Mouse (Mus musculus) midbrain, embryonic 10.5 days (tissue): Measurements from ENCODE around the gene Ifitm2. TPM values are rescaled to one million over a fixed set of nuclear protein-coding genes. Genes with fewer than 3 reads are reported as not detected.

Source experiments
- DNase-seq: peaks from one replicate; pipeline ENCODE4 v3.0.0-alpha.2; 2017; ENCODE audit warnings: low spot score
- H3K27ac ChIP-seq: fragments of 300-500 bp; sonication (generic); replicated peaks from 2 replicates; pipeline ENCODE4 v1.5.1; 2016; ENCODE audit warnings: mild to moderate bottlenecking
- H3K27me3 ChIP-seq: fragments of 300-500 bp; sonication (generic); 2 replicates; pipeline ENCODE4 v1.6.1; 2016; ENCODE audit warnings: low read depth, mild to moderate bottlenecking; ENCODE audit not compliant: poor library complexity, severe bottlenecking
- H3K36me3 ChIP-seq: fragments of 300-500 bp; sonication (generic); 2 replicates; pipeline ENCODE4 v1.6.1; 2016; ENCODE audit warnings: mild to moderate bottlenecking, moderate library complexity
- H3K4me1 ChIP-seq: fragments of 300-500 bp; sonication (generic); 2 replicates; pipeline ENCODE4 v1.6.1; 2016
- H3K4me3 ChIP-seq: fragments of 300-500 bp; sonication (generic); 2 replicates; pipeline ENCODE4 v1.5.1; 2016; ENCODE audit warnings: mild to moderate bottlenecking, moderate library complexity
- H3K9me3 ChIP-seq: fragments of 300-500 bp; sonication (generic); replicated peaks from 2 replicates; pipeline ENCODE4 v1.6.1; 2016; ENCODE audit warnings: mild to moderate bottlenecking
- WGBS: fragments of 180-500 bp; shearing (Covaris S2); methylation state at CpG from one replicate; pipeline ENCODE4 v1.1.7; 2016; 5-methylcytosine and 5-hydroxymethylcytosine counted together
- polyA plus RNA-seq: library from polyadenylated mRNA; unstranded; fragments of >200 nt; fragmentation: Nextera tagmentation; extraction: Ambion mirVana; gene quantifications from 2 replicates; pipeline ENCODE4 v1.2.1, GENCODE M21; 2016

Ifitm2 gene
- polyA plus RNA-seq, 1 experiment from 2014 or later: 352 TPM

GRCm38 (mm10) chr7:140961416-140961815, 5.6 kb upstream of the Ifitm2 start:
- 36% methylated on average over 2 of the region's 2 CpGs for WGBS

GRCm38 (mm10) chr7:140960026-140960425, 4.2 kb upstream of the Ifitm2 start:
- H3K27me3 ChIP-seq: no peaks in the 10 kb centered on the region; the same call in 1 of the 2 replicates
- H3K9me3 ChIP-seq: no peaks in the 10 kb centered on the region
- peaks cover 27% of the 10 kb centered on the region for H3K4me1 ChIP-seq
- no peak for DNase-seq
- no peak overlapping the region for H3K4me3 ChIP-seq
- 62% methylated on average over 5 of the region's 5 CpGs for WGBS
- no peak overlapping the region for H3K27ac ChIP-seq
- H3K36me3 ChIP-seq: no peaks in the 10 kb centered on the region

More at GRCm38 (mm10) chr7:140961416-140961815, 5.6 kb upstream of the Ifitm2 start:
- no peak for DNase-seq
- H3K4me3 ChIP-seq: no peak overlapping the region
- H3K36me3 ChIP-seq: no peaks in the 10 kb centered on the region
- peaks cover 13% of the 10 kb centered on the region for H3K4me1 ChIP-seq
- no peaks in the 10 kb centered on the region; the same call in 1 of the 2 replicates for H3K27me3 ChIP-seq
- no peaks in the 10 kb centered on the region for H3K9me3 ChIP-seq
- no peak overlapping the region for H3K27ac ChIP-seq

- H3K4me3 ChIP-seq: no peak overlapping the region
- DNase-seq: no peak
- H3K4me1 ChIP-seq: peaks cover 34% of the 10 kb centered on the region
- H3K9me3 ChIP-seq: no peaks in the 10 kb centered on the region
- 5% methylated on average over 9 of the region's 9 CpGs for WGBS
- no peaks in the 10 kb centered on the region for H3K36me3 ChIP-seq
- no peak overlapping the region for H3K27ac ChIP-seq
- H3K27me3 ChIP-seq: no peaks in the 10 kb centered on the region; the same call in 1 of the 2 replicates
Observed at GRCm38 (mm10) chr7:140959181-140959901, 3.6 kb upstream of the Ifitm2 start.

GRCm38 (mm10) chr7:140956556-140956869, 726 bp upstream of the Ifitm2 start:
- Histone ChIP-seq H3K27ac (peak overlapping the region; percentile 80; the same call in 1 of the 2 replicates), H3K27me3 (no peaks in the 10 kb centered on the region; the same call in 1 of the 2 replicates), H3K9me3 (no peaks in the 10 kb centered on the region), H3K4me1 (peaks cover 44% of the 10 kb centered on the region), H3K4me3 (no peak overlapping the region; the same call in 1 of the 2 replicates), H3K36me3 (no peaks in the 10 kb centered on the region; the same call in 1 of the 2 replicates)
- DNase-seq: no peak
- WGBS: 63% methylated on average over 6 of the region's 6 CpGs

GRCm38 (mm10) chr7:140955342-140955741, 445 bp downstream of the Ifitm2 start:
- H3K4me1 ChIP-seq: peaks cover 56% of the 10 kb centered on the region
- H3K4me3 ChIP-seq: peak overlapping the region; percentile 57
- H3K36me3 ChIP-seq: no peaks in the 10 kb centered on the region; the same call in 1 of the 2 replicates
- no peaks in the 10 kb centered on the region; the same call in 1 of the 2 replicates for H3K27me3 ChIP-seq
- 10% methylated on average over 17 of the region's 17 CpGs for WGBS
- no peak for DNase-seq
- H3K9me3 ChIP-seq: no peaks in the 10 kb centered on the region
- peak overlapping the region; percentile 80 for H3K27ac ChIP-seq

- Histone ChIP-seq H3K4me1 (peaks cover 57% of the 10 kb centered on the region), H3K27me3 (no peaks in the 10 kb centered on the region; the same call in 1 of the 2 replicates), H3K36me3 (no peaks in the 10 kb centered on the region; the same call in 1 of the 2 replicates), H3K9me3 (no peaks in the 10 kb centered on the region), H3K4me3 (peak overlapping the region; percentile 57), H3K27ac (no peak overlapping the region; the same call in 1 of the 2 replicates)
- WGBS: 12% methylated on average over 9 of the region's 9 CpGs
- no peak for DNase-seq
Observed at GRCm38 (mm10) chr7:140954733-140955071, 1.1 kb downstream of the Ifitm2 start.

GRCm38 (mm10) chr7:140953800-140954732, 1.7 kb downstream of the Ifitm2 start:
- H3K36me3 ChIP-seq: peaks cover 5% of the 10 kb centered on the region; the same call in 1 of the 2 replicates
- no peaks in the 10 kb centered on the region for H3K9me3 ChIP-seq
- H3K27me3 ChIP-seq: no peaks in the 10 kb centered on the region; the same call in 1 of the 2 replicates
- H3K27ac ChIP-seq: 0 out of 2 replicates have a peak overlapping the region, but pooled peaks have one; percentile 1
- H3K4me3 ChIP-seq: peak overlapping the region; percentile 57
- 66% methylated on average over 15 of the region's 15 CpGs for WGBS
- peaks cover 51% of the 10 kb centered on the region for H3K4me1 ChIP-seq
- no peak for DNase-seq

- H3K27me3 ChIP-seq: no peaks in the 10 kb centered on the region; the same call in 1 of the 2 replicates
- 88% methylated on average over 11 of the region's 11 CpGs for WGBS
- peaks cover 13% of the 10 kb centered on the region for H3K36me3 ChIP-seq
- DNase-seq: no peak
- no peaks in the 10 kb centered on the region for H3K9me3 ChIP-seq
- H3K27ac ChIP-seq: no peak overlapping the region
- no peak overlapping the region for H3K4me3 ChIP-seq
- peaks cover 49% of the 10 kb centered on the region for H3K4me1 ChIP-seq
Observed at GRCm38 (mm10) chr7:140953133-140953532, 2.7 kb downstream of the Ifitm2 start.

GRCm38 (mm10) chr7:140952441-140952840, 3.3 kb downstream of the Ifitm2 start:
- Histone ChIP-seq H3K4me1 (peaks cover 49% of the 10 kb centered on the region), H3K27ac (no peak overlapping the region), H3K36me3 (peaks cover 20% of the 10 kb centered on the region), H3K4me3 (no peak overlapping the region), H3K9me3 (no peaks in the 10 kb centered on the region), H3K27me3 (no peaks in the 10 kb centered on the region; the same call in 1 of the 2 replicates)
- WGBS: 90% methylated on average over 7 of the region's 7 CpGs
- DNase-seq: no peak

GRCm38 (mm10) chr7:140951765-140952164, 4.0 kb downstream of the Ifitm2 start:
- whole genome bisulfite sequencing: 73% methylated on average over 6 of the region's 6 CpGs

GRCm38 (mm10) chr7:140951051-140951450, 4.7 kb downstream of the Ifitm2 start:
- Histone ChIP-seq H3K27me3 (no peaks in the 10 kb centered on the region), H3K4me1 (peaks cover 44% of the 10 kb centered on the region), H3K36me3 (peaks cover 33% of the 10 kb centered on the region), H3K27ac (0 out of 2 replicates have a peak overlapping the region, but pooled peaks have one; percentile 38), H3K4me3 (no peak overlapping the region), H3K9me3 (no peaks in the 10 kb centered on the region)
- 57% methylated on average over 8 of the region's 8 CpGs for WGBS
- DNase-seq: no peak

More at GRCm38 (mm10) chr7:140951765-140952164, 4.0 kb downstream of the Ifitm2 start:
- DNase-seq: no peak
- H3K27ac ChIP-seq: no peak overlapping the region
- no peaks in the 10 kb centered on the region for H3K27me3 ChIP-seq
- H3K9me3 ChIP-seq: no peaks in the 10 kb centered on the region
- no peak overlapping the region for H3K4me3 ChIP-seq
- peaks cover 49% of the 10 kb centered on the region for H3K4me1 ChIP-seq
- H3K36me3 ChIP-seq: peaks cover 26% of the 10 kb centered on the region

GRCm38 (mm10) chr7:140949824-140950530, 5.8 kb downstream of the Ifitm2 start, which contains the start of gene Ifitm5:
Gene Ifitm5 (minus strand): TSS chr7:140950291.
- Histone ChIP-seq H3K4me1 (peaks cover 33% of the 10 kb centered on the region), H3K27ac (peak within 1 kb of the TSS; percentile 57), H3K36me3 (peaks cover 42% of the 10 kb centered on the region), H3K9me3 (no peaks in the 10 kb centered on the region), H3K4me3 (no peak within 1 kb of the TSS), H3K27me3 (no peaks in the 10 kb centered on the region)
- WGBS: 86% methylated on average over 16 of the region's 16 CpGs
- DNase-seq: no peak
